Mouse (Mus musculus) embryonic fibroblast, embryonic 13.5 days (primary cell): ENCODE results near the gene Fhit.

Experiments
- CTCF ChIP-seq: IDR thresholded peaks from 2 replicates; pipeline ENCODE4 v1.5.1; 2011; ENCODE audit warnings: mild to moderate bottlenecking, control low read depth, low read length, moderate library complexity, borderline replicate concordance; ENCODE audit not compliant: insufficient read depth
- POLR2A ChIP-seq: IDR thresholded peaks from 2 replicates; pipeline ENCODE4 v1.6.1; 2011; ENCODE audit warnings: low read depth, mild to moderate bottlenecking, control low read depth, low read length, moderate library complexity

DNA sequence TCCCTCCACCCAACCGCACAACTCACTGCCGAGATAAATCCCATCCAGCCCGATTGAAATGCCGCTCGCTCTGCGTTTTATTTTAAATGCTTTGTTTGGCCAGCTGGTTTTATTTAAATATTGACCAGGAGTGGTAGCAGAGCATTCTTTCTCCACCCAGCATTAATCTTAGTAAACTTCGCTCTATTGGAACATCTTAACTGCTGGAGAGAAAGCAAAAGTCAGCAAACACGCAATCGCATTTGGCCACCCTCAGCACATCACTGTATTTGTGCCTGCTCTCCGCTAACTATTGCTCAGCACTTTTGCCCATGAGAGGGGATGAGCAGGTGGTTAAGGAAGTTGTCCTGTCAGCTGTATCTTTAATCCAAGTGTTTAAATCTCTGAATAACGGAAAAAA lies 36.7 kb downstream of the Fhit start:
- TF ChIP-seq POLR2A (no peak), CTCF (no peak)
